Mouse (Mus musculus): Measurements from ENCODE around the gene Dpep2nb. TPM values are rescaled to one million over a fixed set of nuclear protein-coding genes. Genes with fewer than 3 reads are reported as not detected.

Dpep2nb gene
- polyA plus RNA-seq (2021; fragmentation: Nextera tagmentation): not detected in 2 replicates
- long read RNA-seq, experiment 1, partial matches to known transcripts: 0 of 2 reads
- long read RNA-seq, experiment 1, other reads (novel, unspliced or antisense): 2 of 2 reads
- long read RNA-seq, experiment 2: 0 reads

DNA sequence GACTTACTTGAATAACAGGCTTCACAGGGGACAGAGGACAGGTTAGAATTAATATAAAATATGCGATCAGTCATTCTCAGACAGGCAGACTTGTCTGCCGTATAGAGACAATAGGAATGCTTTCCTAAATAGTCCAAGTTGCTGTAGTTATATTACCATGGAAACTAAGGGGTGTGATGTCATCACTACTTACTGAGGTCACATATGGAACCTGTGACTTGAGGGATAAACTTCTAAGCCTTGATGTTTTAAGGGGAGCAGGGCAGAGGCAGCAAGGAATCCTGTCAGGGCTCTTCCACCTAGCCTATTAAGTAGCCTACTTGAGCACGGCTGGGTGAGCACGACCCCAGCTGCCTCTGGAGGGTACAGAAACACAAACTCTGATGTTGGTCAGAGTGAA is at the start of gene Dpep2nb:
Gene Dpep2nb (minus strand): TSS at position 101 of the 400 bp plus-strand sequence.

DNA sequence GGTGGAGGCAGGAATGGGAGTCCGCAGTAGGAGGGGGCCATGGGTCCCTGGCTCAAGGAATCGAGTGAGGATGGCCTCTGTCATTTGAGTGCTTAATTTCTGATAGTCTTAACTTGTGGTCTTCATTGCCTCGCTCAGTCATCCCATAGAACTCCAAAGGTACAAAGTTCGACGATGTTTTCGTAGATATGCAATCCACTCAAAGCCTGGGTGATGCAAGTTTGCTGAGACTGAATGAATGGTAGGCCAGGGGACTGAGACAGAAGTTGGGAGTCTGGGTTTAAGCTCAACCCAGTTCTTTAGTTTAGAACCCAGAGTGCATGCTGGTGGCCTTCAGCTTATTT is 5.8 kb upstream of the Dpep2nb start, which contains the start of gene Ddx28:
Gene Ddx28 (minus strand): TSS at position 240 of the 344 bp plus-strand sequence.

DNA sequence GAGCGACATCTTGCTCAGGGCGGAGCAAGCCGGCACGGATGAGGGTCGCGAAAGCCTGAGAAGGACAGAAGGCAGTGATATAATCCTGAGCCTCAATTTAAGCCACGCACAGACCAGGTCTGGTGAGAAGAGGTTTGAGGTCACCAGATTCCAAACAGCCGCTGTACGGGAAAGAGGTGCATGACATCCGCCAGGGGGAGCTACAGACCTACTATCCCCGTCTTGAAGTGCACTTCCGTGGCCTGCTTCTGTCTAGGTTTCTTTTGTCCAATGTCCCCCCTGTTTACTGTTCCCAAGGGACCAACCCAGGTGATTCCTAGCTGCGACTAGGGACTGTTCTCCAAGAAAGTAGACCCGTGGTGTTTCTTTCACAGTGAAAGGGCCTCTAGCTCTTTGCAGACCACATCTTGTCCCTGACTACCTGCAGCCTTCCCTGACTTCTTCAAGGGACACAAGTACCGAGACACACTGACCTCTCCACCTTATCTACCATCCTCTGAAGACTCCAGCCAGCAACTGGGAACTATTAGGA is 14.9 kb downstream of the Dpep2nb start, which contains the start of gene Dus2:
Gene Dus2 (plus strand): TSS at position 482 of the 532 bp plus-strand sequence.

DNA sequence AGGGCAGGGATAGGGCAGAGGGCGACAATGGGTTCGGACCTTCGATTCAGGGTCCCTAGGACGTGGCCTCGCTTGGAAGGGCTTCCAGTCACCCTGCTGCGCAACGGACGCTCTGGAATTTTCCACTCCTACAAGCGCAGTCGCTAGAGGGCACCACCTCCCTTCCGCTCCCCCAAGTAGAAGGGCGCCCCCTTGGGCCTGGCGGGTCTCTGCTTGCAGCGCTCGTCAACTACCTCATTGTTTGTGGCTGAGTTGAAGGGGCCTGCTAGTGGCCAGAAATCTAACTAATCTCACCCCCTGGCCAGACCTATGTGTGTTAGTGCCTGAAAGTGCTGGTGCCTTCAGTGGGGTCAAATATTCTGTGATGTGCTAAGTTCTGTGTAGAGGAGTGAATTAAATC is 26.4 kb downstream of the Dpep2nb start, which contains the start of gene Dpep3:
Gene Dpep3 (minus strand): TSS at position 105 of the 400 bp plus-strand sequence.

DNA sequence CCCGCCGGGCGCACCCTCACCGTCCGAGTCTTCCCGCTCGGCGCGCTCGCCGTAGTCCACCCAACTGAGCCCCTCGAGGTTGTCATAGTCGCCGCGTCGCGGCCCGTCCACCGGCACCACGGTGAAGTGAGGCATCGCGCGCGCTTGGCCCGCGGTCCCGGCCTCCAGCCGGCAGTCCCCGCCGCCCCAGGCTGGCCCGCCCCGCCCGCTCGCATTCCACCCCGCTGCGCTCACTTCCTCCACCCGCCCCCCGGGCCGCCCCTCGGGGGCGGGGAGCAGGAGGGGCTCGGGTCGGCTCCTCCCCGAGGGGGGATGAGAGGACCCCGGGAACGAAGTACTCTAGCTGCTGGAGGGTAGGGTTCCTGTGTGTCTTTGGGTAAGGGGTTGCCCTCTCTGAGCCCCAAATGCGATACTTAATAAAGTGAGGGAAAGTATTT is 39.9 kb downstream of the Dpep2nb start, which contains the start of gene Slc12a4:
Gene Slc12a4 (minus strand): TSS at position 193 of the 437 bp plus-strand sequence.

Small RNAs within 50 kb of the gene (microRNA-seq; reads per million reads assigned to microRNA genes)
- not detected for gene Mir7074

Other genes with a start within 250 kb of the Dpep2nb start
- gene Gfod2, start 247.3 kb downstream of the Dpep2nb start, polyA plus RNA-seq (2021; fragmentation: Nextera tagmentation): 18.4 and 20.8 TPM in 2 replicates
- 3.1 TPM in 2 replicates for gene Ranbp10, start 178.6 kb downstream of the Dpep2nb start, polyA plus RNA-seq (2021; fragmentation: Nextera tagmentation)
- 0.36 and 0.59 TPM in 2 replicates for gene Tsnaxip1, start 178.2 kb downstream of the Dpep2nb start, polyA plus RNA-seq (2021; fragmentation: Nextera tagmentation)
- 10.9 and 12.0 TPM in 2 replicates for gene Cenpt, start 152.7 kb downstream of the Dpep2nb start, polyA plus RNA-seq (2021; fragmentation: Nextera tagmentation)
- 45.1 and 53.6 TPM in 2 replicates for gene Thap11, start 150.8 kb downstream of the Dpep2nb start, polyA plus RNA-seq (2021; fragmentation: Nextera tagmentation)
- 144 and 150 TPM in 2 replicates for gene Nutf2, start 145.4 kb downstream of the Dpep2nb start, polyA plus RNA-seq (2021; fragmentation: Nextera tagmentation)
- gene Edc4, start 125.1 kb downstream of the Dpep2nb start, polyA plus RNA-seq (2021; fragmentation: Nextera tagmentation): 19.7 and 20.7 TPM in 2 replicates
- gene Nrn1l, start 112.4 kb downstream of the Dpep2nb start, polyA plus RNA-seq (2021; fragmentation: Nextera tagmentation): 3.4 and 3.6 TPM in 2 replicates
- 3.7 and 4.3 TPM in 2 replicates for gene Pskh1, start 105.5 kb downstream of the Dpep2nb start, polyA plus RNA-seq (2021; fragmentation: Nextera tagmentation)
- not detected in 2 replicates for gene Ctrl, start 72.1 kb downstream of the Dpep2nb start, polyA plus RNA-seq (2021; fragmentation: Nextera tagmentation)
- 132 and 140 TPM in 2 replicates for gene Psmb10, start 67.5 kb downstream of the Dpep2nb start, polyA plus RNA-seq (2021; fragmentation: Nextera tagmentation)
- 27.6 and 35.6 TPM in 2 replicates for gene Lcat, start 62.6 kb downstream of the Dpep2nb start, polyA plus RNA-seq (2021; fragmentation: Nextera tagmentation)
- gene Slc12a4, start 39.9 kb downstream of the Dpep2nb start, polyA plus RNA-seq (2021; fragmentation: Nextera tagmentation): 11.5 and 14.0 TPM in 2 replicates
- not detected in 2 replicates for gene Dpep3, start 26.5 kb downstream of the Dpep2nb start, polyA plus RNA-seq (2021; fragmentation: Nextera tagmentation)
- gene Dus2, start 14.6 kb downstream of the Dpep2nb start, polyA plus RNA-seq (2021; fragmentation: Nextera tagmentation): 14.8 and 18.1 TPM in 2 replicates
- gene Ddx28, start 5.9 kb upstream of the Dpep2nb start, polyA plus RNA-seq (2021; fragmentation: Nextera tagmentation): 16.3 and 18.7 TPM in 2 replicates
- gene Nfatc3, start 52.9 kb upstream of the Dpep2nb start, polyA plus RNA-seq (2021; fragmentation: Nextera tagmentation): 3.4 and 3.5 TPM in 2 replicates
- gene Esrp2, start 131.0 kb upstream of the Dpep2nb start, polyA plus RNA-seq (2021; fragmentation: Nextera tagmentation): not detected in 2 replicates
- 7.8 and 8.0 TPM in 2 replicates for gene Pla2g15, start 144.4 kb upstream of the Dpep2nb start, polyA plus RNA-seq (2021; fragmentation: Nextera tagmentation)
- gene Slc7a6, start 162.9 kb upstream of the Dpep2nb start, polyA plus RNA-seq (2021; fragmentation: Nextera tagmentation): 18.8 and 22.9 TPM in 2 replicates
- gene Slc7a6os, start 205.0 kb upstream of the Dpep2nb start, polyA plus RNA-seq (2021; fragmentation: Nextera tagmentation): 7.5 and 7.6 TPM in 2 replicates
- 32.4 and 37.9 TPM in 2 replicates for gene Prmt7, start 205.0 kb upstream of the Dpep2nb start, polyA plus RNA-seq (2021; fragmentation: Nextera tagmentation)

Data from layer of hippocampus, adult 6 months (tissue).